Mouse (Mus musculus): Measurements from ENCODE around the gene Cnot1. TPM values are rescaled to one million over a fixed set of nuclear protein-coding genes. Genes with fewer than 3 reads are reported as not detected.

Gene Cnot1
- polyA plus RNA-seq, 1 experiment from 2014 or later = 44.4 TPM

Small RNA genes lying within 50 kb of the gene (microRNA-seq; reads per million reads assigned to microRNA genes)
- gene Mir7073 = 0.91 reads per million

Other genes starting within 250 kb of the Cnot1 start
- not detected in 2 replicates for gene Prss54, start 231.1 kb downstream of the Cnot1 start, polyA plus RNA-seq (2015; fragmentation: Nextera tagmentation; extraction: Ambion mirVana)
- 9.2 and 11.9 TPM in 2 replicates for gene Gins3, start 174.0 kb downstream of the Cnot1 start, polyA plus RNA-seq (2015; fragmentation: Nextera tagmentation; extraction: Ambion mirVana)
- 14.4 and 15.3 TPM in 2 replicates for gene Ndrg4, start 130.5 kb downstream of the Cnot1 start, polyA plus RNA-seq (2015; fragmentation: Nextera tagmentation; extraction: Ambion mirVana)
- gene Setd6, start 91.6 kb downstream of the Cnot1 start, polyA plus RNA-seq (2015; fragmentation: Nextera tagmentation; extraction: Ambion mirVana) = 16.1 and 18.4 TPM in 2 replicates
- gene Sap18b, start 17.9 kb upstream of the Cnot1 start, polyA plus RNA-seq (2015; fragmentation: Nextera tagmentation; extraction: Ambion mirVana) = 309 and 333 TPM in 2 replicates
- gene Slc38a7, start 46.1 kb upstream of the Cnot1 start, polyA plus RNA-seq (2015; fragmentation: Nextera tagmentation; extraction: Ambion mirVana) = 28.1 and 36.3 TPM in 2 replicates
- 281 and 283 TPM in 2 replicates for gene Got2, start 81.1 kb upstream of the Cnot1 start, polyA plus RNA-seq (2015; fragmentation: Nextera tagmentation; extraction: Ambion mirVana)